Mouse (Mus musculus) liver, embryonic 12.5 days (tissue): ENCODE measurements around the gene Tspan10. TPM values are rescaled to one million over a fixed set of nuclear protein-coding genes. Genes with fewer than 3 reads are reported as not detected.

Source experiments
- ATAC-seq: fragments of 200-750 bp; cut with Nextera tagmentation; 2 replicates; pipeline ENCODE4 v1.8.0; 2017; ENCODE audit warnings: moderate number of reproducible peaks, mild to moderate bottlenecking, moderate library complexity
- H3K27ac ChIP-seq: fragments of 300-500 bp; sonication (generic); 2 replicates; pipeline ENCODE4 v1.5.1; 2016; ENCODE audit warnings: mild to moderate bottlenecking
- H3K27me3 ChIP-seq: fragments of 300-500 bp; sonication (generic); replicated peaks from 2 replicates; pipeline ENCODE4 v1.6.1; 2016; ENCODE audit warnings: mild to moderate bottlenecking, moderate library complexity
- H3K36me3 ChIP-seq: fragments of 300-500 bp; sonication (generic); 2 replicates; pipeline ENCODE4 v1.6.1; 2016; ENCODE audit warnings: mild to moderate bottlenecking, moderate library complexity
- H3K4me1 ChIP-seq: fragments of 300-500 bp; sonication (generic); 2 replicates; pipeline ENCODE4 v1.6.1; 2016
- H3K4me2 ChIP-seq: fragments of 300-500 bp; sonication (generic); 2 replicates; pipeline ENCODE4 v1.6.1; 2016; ENCODE audit warnings: mild to moderate bottlenecking, moderate library complexity
- H3K4me3 ChIP-seq: fragments of 300-500 bp; sonication (generic); 2 replicates; pipeline ENCODE4 v1.5.1; 2016; ENCODE audit warnings: mild to moderate bottlenecking, moderate library complexity
- H3K9ac ChIP-seq: fragments of 300-500 bp; sonication (generic); 2 replicates; pipeline ENCODE4 v1.6.1; 2016; ENCODE audit warnings: mild to moderate bottlenecking, moderate library complexity
- H3K9me3 ChIP-seq: fragments of 300-500 bp; sonication (generic); replicated peaks from 2 replicates; pipeline ENCODE4 v1.6.1; 2016; ENCODE audit warnings: mild to moderate bottlenecking, moderate library complexity
- WGBS: fragments of 180-500 bp; shearing (Covaris S2); methylation state at CpG from one replicate; pipeline ENCODE4 v1.1.7; 2016; ENCODE audit not compliant: insufficient replicate concordance; 5-methylcytosine and 5-hydroxymethylcytosine counted together
- polyA plus RNA-seq: library from polyadenylated mRNA; unstranded; fragments of >200 nt; fragmentation: Nextera tagmentation; extraction: Ambion mirVana; gene quantifications from 2 replicates; pipeline ENCODE4 v1.2.1, GENCODE M21; 2016

Gene Tspan10
- polyA plus RNA-seq, 1 experiment from 2014 or later: not detected

- H3K9me3 ChIP-seq: no peaks in the 10 kb centered on the region
- 5% methylated on average over 10 of the region's 10 CpGs for WGBS
- no peaks in the 10 kb centered on the region for H3K27me3 ChIP-seq
- H3K4me2 ChIP-seq: peak overlapping the region; percentile 90
- no peak for ATAC-seq
- H3K9ac ChIP-seq: peak overlapping the region; percentile 93
- peaks cover 79% of the 10 kb centered on the region for H3K36me3 ChIP-seq
- peak overlapping the region; percentile 95 for H3K4me3 ChIP-seq
- H3K27ac ChIP-seq: peak overlapping the region; percentile 80
- peaks cover 73% of the 10 kb centered on the region for H3K4me1 ChIP-seq
Observed at GRCm38 (mm10) chr11:120485251-120485650, 42.8 kb downstream of the Tspan10 start.

- Histone ChIP-seq H3K4me3 (no peak overlapping the region), H3K36me3 (peaks cover 48% of the 10 kb centered on the region), H3K9me3 (no peaks in the 10 kb centered on the region), H3K4me1 (peaks cover 91% of the 10 kb centered on the region), H3K4me2 (no peak overlapping the region), H3K27me3 (no peaks in the 10 kb centered on the region), H3K9ac (no peak overlapping the region), H3K27ac (peak overlapping the region; percentile 42; the same call in 1 of the 2 replicates)
- ATAC-seq: no peak
- 72% methylated on average over 4 of the region's 4 CpGs for WGBS
Observed at GRCm38 (mm10) chr11:120488516-120488915, 46.1 kb downstream of the Tspan10 start.

- 58% methylated on average over 4 of the region's 4 CpGs for WGBS
- Histone ChIP-seq H3K4me1 (peaks cover 91% of the 10 kb centered on the region), H3K4me2 (no peak overlapping the region), H3K4me3 (no peak overlapping the region), H3K9me3 (no peaks in the 10 kb centered on the region), H3K27ac (peak overlapping the region; percentile 94), H3K27me3 (no peaks in the 10 kb centered on the region), H3K36me3 (peaks cover 51% of the 10 kb centered on the region), H3K9ac (0 out of 2 replicates have a peak overlapping the region, but pooled peaks have one; percentile 18)
- ATAC-seq: peak; percentile 38
Observed at GRCm38 (mm10) chr11:120489054-120489761, 46.8 kb downstream of the Tspan10 start.

- H3K4me3 ChIP-seq: no peak overlapping the region; the same call in 1 of the 2 replicates
- H3K9me3 ChIP-seq: no peaks in the 10 kb centered on the region
- peaks cover 63% of the 10 kb centered on the region for H3K36me3 ChIP-seq
- H3K4me1 ChIP-seq: peaks cover 83% of the 10 kb centered on the region
- 27% methylated on average over 4 of the region's 4 CpGs for WGBS
- H3K27ac ChIP-seq: peak overlapping the region; percentile 94
- peak overlapping the region; percentile 97 for H3K4me2 ChIP-seq
- 0 out of 2 replicates have a peak overlapping the region, but pooled peaks have one; percentile 87 for H3K9ac ChIP-seq
- no peak for ATAC-seq
- H3K27me3 ChIP-seq: no peaks in the 10 kb centered on the region
Observed at GRCm38 (mm10) chr11:120490291-120491046, 48.0 kb downstream of the Tspan10 start.

GRCm38 (mm10) chr11:120491317-120492023 is 49.0 kb downstream of the Tspan10 start, which contains the start of gene Slc25a10:
Gene Slc25a10 (plus strand): TSS chr11:120491840.
- peak within 1 kb of the TSS; percentile 83 for H3K4me3 ChIP-seq
- WGBS: under 1% methylated on average over 35 of the region's 35 CpGs
- peaks cover 63% of the 10 kb centered on the region for H3K36me3 ChIP-seq
- ATAC-seq: peak; percentile 87
- no peaks in the 10 kb centered on the region for H3K27me3 ChIP-seq
- peak within 1 kb of the TSS; percentile 87 for H3K9ac ChIP-seq
- H3K4me1 ChIP-seq: peaks cover 73% of the 10 kb centered on the region
- H3K4me2 ChIP-seq: peak within 1 kb of the TSS; percentile 97
- peak within 1 kb of the TSS; percentile 94 for H3K27ac ChIP-seq
- no peaks in the 10 kb centered on the region for H3K9me3 ChIP-seq

GRCm38 (mm10) chr11:120492024-120492877 is 49.8 kb downstream of the Tspan10 start:
- no peaks in the 10 kb centered on the region for H3K27me3 ChIP-seq
- peak overlapping the region; percentile 97 for H3K4me2 ChIP-seq
- H3K9ac ChIP-seq: peak overlapping the region; percentile 87
- peak; percentile 65 for ATAC-seq
- peaks cover 65% of the 10 kb centered on the region for H3K4me1 ChIP-seq
- H3K27ac ChIP-seq: peak overlapping the region; percentile 94
- peak overlapping the region; percentile 83 for H3K4me3 ChIP-seq
- WGBS: under 1% methylated on average over 48 of the region's 48 CpGs
- peaks cover 63% of the 10 kb centered on the region for H3K36me3 ChIP-seq
- no peaks in the 10 kb centered on the region for H3K9me3 ChIP-seq

GRCm38 (mm10) chr11:120492878-120493203 is 50.4 kb downstream of the Tspan10 start:
- H3K36me3 ChIP-seq: peaks cover 63% of the 10 kb centered on the region
- no peak for ATAC-seq
- H3K27me3 ChIP-seq: no peaks in the 10 kb centered on the region
- 32% methylated on average over 3 of the region's 3 CpGs for WGBS
- peak overlapping the region; percentile 94 for H3K27ac ChIP-seq
- H3K9me3 ChIP-seq: no peaks in the 10 kb centered on the region
- H3K4me3 ChIP-seq: peak overlapping the region; percentile 83
- peak overlapping the region; percentile 87 for H3K9ac ChIP-seq
- H3K4me1 ChIP-seq: peaks cover 59% of the 10 kb centered on the region
- H3K4me2 ChIP-seq: peak overlapping the region; percentile 97

- Histone ChIP-seq H3K27me3 (no peaks in the 10 kb centered on the region), H3K9me3 (no peaks in the 10 kb centered on the region), H3K36me3 (peaks cover 63% of the 10 kb centered on the region), H3K4me3 (peak overlapping the region; percentile 83), H3K27ac (0 out of 2 replicates have a peak overlapping the region, but pooled peaks have one; percentile 94), H3K4me2 (peak overlapping the region; percentile 97), H3K4me1 (peaks cover 55% of the 10 kb centered on the region), H3K9ac (peak overlapping the region; percentile 87; the same call in 1 of the 2 replicates)
- WGBS: 77% methylated on average over 3 of the region's 3 CpGs
- ATAC-seq: no peak
Observed at GRCm38 (mm10) chr11:120493351-120493750, 50.9 kb downstream of the Tspan10 start.

- Histone ChIP-seq H3K27me3 (no peaks in the 10 kb centered on the region), H3K4me1 (peaks cover 49% of the 10 kb centered on the region), H3K4me3 (no peak overlapping the region), H3K9me3 (no peaks in the 10 kb centered on the region), H3K27ac (no peak overlapping the region), H3K4me2 (peak overlapping the region; percentile 97; the same call in 1 of the 2 replicates), H3K9ac (no peak overlapping the region), H3K36me3 (peaks cover 63% of the 10 kb centered on the region)
- WGBS: 74% methylated on average over 3 of the region's 3 CpGs
- ATAC-seq: no peak
Observed at GRCm38 (mm10) chr11:120493911-120494310, 51.5 kb downstream of the Tspan10 start.
